In the genomic region with DNA sequence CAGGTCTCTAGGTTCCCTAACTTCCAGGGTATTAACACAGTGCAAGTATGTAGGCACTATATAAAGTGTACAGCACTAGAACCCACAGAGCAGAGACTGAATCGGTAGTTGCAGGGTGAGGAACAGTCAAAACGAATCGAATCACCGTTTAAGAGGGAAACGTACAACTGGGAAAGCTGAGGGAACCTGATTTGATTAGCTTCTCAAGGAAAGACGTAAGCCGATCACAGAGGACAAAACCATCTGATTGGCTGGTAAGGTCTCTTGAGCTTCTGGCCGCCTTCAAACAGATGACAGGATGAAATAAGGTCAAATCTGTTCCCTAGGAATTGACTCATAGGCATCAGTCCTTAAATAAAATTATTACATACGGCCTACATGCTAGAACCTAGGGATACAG, we compare ENCODE assay signal across 13 mouse cellular contexts.
A peak's percentile ranks its signal among the peaks of the same experiment; 100 is the strongest.
DNase-seq lines count a peak whose midpoint lies in the region; ATAC-seq and TF ChIP-seq lines count a peak whose summit lies in the region.
"Had no signal": no experiment of that assay in that cellular context is flagged by ENCODE, and none has a peak within 500 bp of the region (broad histone marks: within the 10 kb centered on the region; RNA-seq: fewer than 3 reads in every experiment).

No protein-coding gene starts in this region.

- H3K27ac ChIP-seq in heart, embryonic 15.5 days = peak overlapping the region; percentile 28; the same call in 1 of the 2 replicates
- peak overlapping the region; percentile 16; the same call in 1 of the 2 replicates for H3K27ac ChIP-seq in liver, adult 2 months (replicated peaks; ENCODE audit: insufficient read depth, low read depth, low read length)
- no peak overlapping the region for H3K27ac ChIP-seq in liver, embryonic 12.5 days
- peak overlapping the region; percentile 84 for H3K27ac ChIP-seq in embryonic facial prominence, embryonic 13.5 days
- H3K27ac ChIP-seq in limb, embryonic 14.5 days (replicated peaks; ENCODE audit: low read depth, low read length) = peak overlapping the region; percentile 65

- H3K36me3 ChIP-seq in heart, embryonic 15.5 days = no peaks in the 10 kb centered on the region
- no peaks in the 10 kb centered on the region for H3K36me3 ChIP-seq in liver, adult 2 months (ENCODE audit: control insufficient read depth, insufficient read depth, low read length)
- H3K36me3 ChIP-seq in liver, embryonic 12.5 days = no peaks in the 10 kb centered on the region
- no peaks in the 10 kb centered on the region for H3K36me3 ChIP-seq in embryonic facial prominence, embryonic 13.5 days
- no peaks in the 10 kb centered on the region for H3K36me3 ChIP-seq in limb, embryonic 14.5 days (ENCODE audit: control insufficient read depth, insufficient read depth, low read length)

- H3K9ac ChIP-seq in heart, embryonic 15.5 days = no peak overlapping the region
- no peak overlapping the region for H3K9ac ChIP-seq in liver, adult 2 months (ENCODE audit: low read depth, low read length)
- no peak overlapping the region for H3K9ac ChIP-seq in liver, embryonic 12.5 days
- no peak overlapping the region for H3K9ac ChIP-seq in embryonic facial prominence, embryonic 13.5 days
- peak overlapping the region; percentile 12; the same call in 1 of the 2 replicates for H3K9ac ChIP-seq in limb, embryonic 14.5 days (ENCODE audit: low read depth, low read length, severe bottlenecking)

- 78% methylated on average over 9 of the region's 9 CpGs for WGBS in heart, embryonic 15.5 days
- WGBS in liver, adult 2 months = 90% methylated on average over 9 of the region's 9 CpGs
- 77% methylated on average over 9 of the region's 9 CpGs for WGBS in liver, embryonic 12.5 days (ENCODE audit: insufficient replicate concordance)
- WGBS in embryonic facial prominence, embryonic 13.5 days = 48% methylated on average over 9 of the region's 9 CpGs
- 64% methylated on average over 9 of the region's 9 CpGs for WGBS in limb, embryonic 14.5 days

- no peak overlapping the region for H3K4me3 ChIP-seq in heart, embryonic 15.5 days
- no peak overlapping the region for H3K4me3 ChIP-seq in liver, adult 2 months (ENCODE audit: insufficient read depth, low read depth, low read length)
- H3K4me3 ChIP-seq in liver, embryonic 12.5 days = no peak overlapping the region
- no peak overlapping the region for H3K4me3 ChIP-seq in embryonic facial prominence, embryonic 13.5 days
- no peak overlapping the region for H3K4me3 ChIP-seq in limb, embryonic 14.5 days (replicated peaks; ENCODE audit: low read length)
- H3K4me3 ChIP-seq: erythroblast, embryonic 14.5 days; megakaryocyte, embryonic 14.5 days had no signal

- TF ChIP-seq CTCF in liver, adult 2 months (IDR thresholded peaks at IDR 0.05; ENCODE audit: low read depth, low read length) = no peak

- DNase-seq in heart, adult 8-10 months (ENCODE audit: low spot score) = no peak
- no peak for DNase-seq in liver, adult 2 months (ENCODE audit: extremely low read depth, low read depth, low spot score)
- no peak for DNase-seq in limb, embryonic 14.5 days (ENCODE audit: low spot score)
- no peak for DNase-seq in left cerebral cortex, postnatal 36 days (ENCODE audit: low spot score in 2 of 2)
- no peak for DNase-seq in ovary, postnatal 10 days (ENCODE audit: low spot score)
- DNase-seq: cerebellum, adult 9-11 months; gastrocnemius, postnatal 10 days; heart, postnatal 36 days had no signal

- no peak overlapping the region for H3K4me2 ChIP-seq in heart, embryonic 15.5 days
- no peak overlapping the region for H3K4me2 ChIP-seq in liver, embryonic 12.5 days
- H3K4me2 ChIP-seq in embryonic facial prominence, embryonic 13.5 days = peak overlapping the region; percentile 28; the same call in 1 of the 2 replicates
- no peak overlapping the region for H3K4me2 ChIP-seq in limb, embryonic 14.5 days (replicated peaks; ENCODE audit: low read depth, low read length, severe bottlenecking)

- no peak for ATAC-seq in heart, embryonic 15.5 days (replicated peaks; ENCODE audit: insufficient number of reproducible peaks, insufficient read depth, low FRiP score, low read depth)
- ATAC-seq in liver, embryonic 12.5 days = no peak
- ATAC-seq in embryonic facial prominence, embryonic 13.5 days (ENCODE audit: insufficient number of reproducible peaks, insufficient read depth, low FRiP score, low TSS enrichment, low read depth) = no peak
- no peak for ATAC-seq in limb, embryonic 14.5 days (ENCODE audit: low FRiP score, low read depth)

- intact Hi-C loops in left cerebral cortex, postnatal 36 days (cut with DNase I) = no loop called here

- H3K4me1 ChIP-seq in heart, embryonic 15.5 days (replicated peaks) = peaks cover 24% of the 10 kb centered on the region
- H3K4me1 ChIP-seq in liver, adult 2 months (ENCODE audit: control insufficient read depth, insufficient read depth, low read length) = no peaks in the 10 kb centered on the region
- H3K4me1 ChIP-seq in liver, embryonic 12.5 days = no peaks in the 10 kb centered on the region
- peaks cover 40% of the 10 kb centered on the region for H3K4me1 ChIP-seq in embryonic facial prominence, embryonic 13.5 days
- H3K4me1 ChIP-seq in limb, embryonic 14.5 days (ENCODE audit: control insufficient read depth, insufficient read depth, low read length) = peaks cover 32% of the 10 kb centered on the region

- H3K9me3 ChIP-seq in heart, embryonic 15.5 days (replicated peaks) = no peaks in the 10 kb centered on the region
- no peaks in the 10 kb centered on the region for H3K9me3 ChIP-seq in liver, embryonic 12.5 days (replicated peaks)
- H3K9me3 ChIP-seq in embryonic facial prominence, embryonic 13.5 days = no peaks in the 10 kb centered on the region
- H3K9me3 ChIP-seq in limb, embryonic 14.5 days (ENCODE audit: control insufficient read depth, low read length) = no peaks in the 10 kb centered on the region
- H3K9me3 ChIP-seq: megakaryocyte, embryonic 14.5 days had no signal

- peaks cover 5% of the 10 kb centered on the region; the same call in 1 of the 2 replicates for H3K79me2 ChIP-seq in liver, adult 2 months (ENCODE audit: control insufficient read depth, insufficient read depth, low read length)

- TF ChIP-seq POLR2A in liver, adult 2 months (IDR thresholded peaks at IDR 0.05; ENCODE audit: extremely low read depth, insufficient read depth, low read length) = no peak
- no peak for TF ChIP-seq POLR2A in limb, embryonic 14.5 days (IDR thresholded peaks at IDR 0.05; ENCODE audit: borderline replicate concordance, extremely low read depth, insufficient read depth, insufficient read length)

- no peaks in the 10 kb centered on the region for H3K27me3 ChIP-seq in heart, embryonic 15.5 days
- H3K27me3 ChIP-seq in liver, adult 2 months (ENCODE audit: control insufficient read depth, insufficient read depth, low read length) = no peaks in the 10 kb centered on the region
- no peaks in the 10 kb centered on the region for H3K27me3 ChIP-seq in liver, embryonic 12.5 days (replicated peaks)
- H3K27me3 ChIP-seq in embryonic facial prominence, embryonic 13.5 days = no peaks in the 10 kb centered on the region
- H3K27me3 ChIP-seq in limb, embryonic 14.5 days (ENCODE audit: control insufficient read depth, insufficient read depth, low read length) = no peaks in the 10 kb centered on the region
